Mouse (Mus musculus) limb, embryonic 11.5 days (tissue): ENCODE results near the gene Ankle1. TPM values are rescaled to one million over a fixed set of nuclear protein-coding genes. Genes with fewer than 3 reads are reported as not detected.

Experiments used
- ATAC-seq: fragments of 200-750 bp; cut with Nextera tagmentation; 2 replicates; pipeline ENCODE4 v1.8.0; 2017; ENCODE audit warnings: low read depth; ENCODE audit not compliant: insufficient number of reproducible peaks, low FRiP score, low TSS enrichment
- DNase-seq: peaks from one replicate; pipeline ENCODE4 v3.0.0-alpha.2; 2015; ENCODE audit warnings: low spot score
- H3K27ac ChIP-seq: fragments of 300-500 bp; sonication (generic); replicated peaks from 2 replicates; pipeline ENCODE4 v1.5.1; 2014; ENCODE audit warnings: low read depth, mild to moderate bottlenecking, low read length
- H3K27me3 ChIP-seq: fragments of 300-500 bp; sonication (generic); 2 replicates; pipeline ENCODE4 v1.6.1; 2014; ENCODE audit warnings: mild to moderate bottlenecking, low read length, mixed read lengths; ENCODE audit not compliant: control insufficient read depth, insufficient read depth
- H3K36me3 ChIP-seq: fragments of 300-500 bp; sonication (generic); 2 replicates; pipeline ENCODE4 v1.6.1; 2014; ENCODE audit warnings: mild to moderate bottlenecking, low read length, moderate library complexity, mixed read lengths; ENCODE audit not compliant: control insufficient read depth, insufficient read depth
- H3K4me1 ChIP-seq: fragments of 300-500 bp; sonication (generic); 2 replicates; pipeline ENCODE4 v1.6.1; 2014; ENCODE audit warnings: low read length, mixed read lengths; ENCODE audit not compliant: control insufficient read depth, insufficient read depth
- H3K4me2 ChIP-seq: fragments of 300-500 bp; sonication (generic); 2 replicates; pipeline ENCODE4 v1.6.1; 2014; ENCODE audit warnings: low read depth, mild to moderate bottlenecking, moderate library complexity; ENCODE audit not compliant: severe bottlenecking
- H3K4me3 ChIP-seq: fragments of 300-500 bp; sonication (generic); 2 replicates; pipeline ENCODE4 v1.5.1; 2014; ENCODE audit warnings: low read depth, low read length
- H3K9ac ChIP-seq: fragments of 300-500 bp; sonication (generic); 2 replicates; pipeline ENCODE4 v1.6.1; 2014; ENCODE audit warnings: mild to moderate bottlenecking, low read length
- H3K9me3 ChIP-seq: fragments of 300-500 bp; sonication (generic); 2 replicates; pipeline ENCODE4 v1.6.1; 2016; ENCODE audit warnings: low read length; ENCODE audit not compliant: control insufficient read depth
- WGBS: fragments of 180-500 bp; shearing (Covaris S2); extraction: QIAGEN DNeasy Blood & Tissue Kit; methylation state at CpG from one replicate; pipeline ENCODE4 v1.1.7; 2014; 5-methylcytosine and 5-hydroxymethylcytosine counted together
- polyA plus RNA-seq: library from polyadenylated mRNA; unstranded; fragments of >200 nt; fragmentation: Nextera tagmentation; extraction: Ambion mirVana; gene quantifications from 2 replicates; pipeline ENCODE4 v1.2.1, GENCODE M21; 2014

Ankle1 gene
- polyA plus RNA-seq, 1 experiment from 2014 or later, result 21.5 TPM

DNA sequence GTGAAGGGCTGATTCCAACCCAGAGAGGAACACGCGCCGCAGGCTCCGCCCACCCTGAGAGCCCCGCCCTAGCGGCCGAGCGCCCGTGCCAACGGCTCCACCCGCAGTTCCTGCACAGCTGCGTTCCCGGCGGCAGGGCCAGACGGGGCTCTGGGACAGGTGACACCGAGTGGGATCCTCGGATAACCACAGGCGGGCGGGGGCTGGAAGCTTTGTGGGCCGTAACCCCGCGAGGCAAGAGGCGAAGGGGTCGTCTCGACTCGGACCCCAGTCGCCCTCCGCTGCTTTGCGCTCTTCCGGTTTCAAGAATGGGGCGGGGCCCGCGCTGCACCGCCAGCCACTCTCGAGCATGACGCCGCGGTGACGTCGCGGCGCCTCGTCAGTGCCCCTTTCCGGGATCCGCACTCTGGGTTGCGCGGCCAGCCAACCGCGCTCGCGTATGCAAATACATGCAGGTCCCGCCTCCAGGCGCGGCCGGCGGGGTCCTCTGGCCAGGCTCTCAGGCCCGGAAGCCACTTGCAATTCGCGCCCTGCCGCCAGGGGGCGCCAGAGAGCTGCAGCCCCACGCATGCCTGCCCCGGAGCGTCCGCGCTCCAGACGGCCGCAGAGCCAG is 34.5 kb upstream of the Ankle1 start, which contains the start of gene Ocel1:
TSS of gene Ocel1 (plus strand) at position 63 of the 613 bp plus-strand sequence.
- WGBS, result under 1% methylated on average over 68 of the region's 68 CpGs
- no peak within 1 kb of the TSS for H3K27ac ChIP-seq
- ATAC-seq (peak; percentile 85), DNase-seq (peak; percentile 97)
- peaks cover 5% of the 10 kb centered on the region; the same call in 1 of the 2 replicates for H3K36me3 ChIP-seq
- H3K4me3 ChIP-seq, result peak within 1 kb of the TSS; percentile 65
- H3K4me1 ChIP-seq, result peaks cover 13% of the 10 kb centered on the region
- H3K27me3 ChIP-seq, result no peaks in the 10 kb centered on the region
- peak within 1 kb of the TSS; percentile 40; the same call in 1 of the 2 replicates for H3K4me2 ChIP-seq
- no peak within 1 kb of the TSS; the same call in 1 of the 2 replicates for H3K9ac ChIP-seq
- H3K9me3 ChIP-seq, result no peaks in the 10 kb centered on the region

- no peak overlapping the region for H3K4me2 ChIP-seq
- ATAC-seq, result no peak
- no peaks in the 10 kb centered on the region for H3K27me3 ChIP-seq
- no peak for DNase-seq
- H3K36me3 ChIP-seq, result peaks cover 8% of the 10 kb centered on the region; the same call in 1 of the 2 replicates
- no peak overlapping the region; the same call in 1 of the 2 replicates for H3K27ac ChIP-seq
- no peak overlapping the region for H3K4me3 ChIP-seq
- H3K4me1 ChIP-seq, result peaks cover 22% of the 10 kb centered on the region
- no peaks in the 10 kb centered on the region for H3K9me3 ChIP-seq
- H3K9ac ChIP-seq, result no peak overlapping the region
- WGBS, result 83% methylated on average over 12 of the region's 12 CpGs
Measured at GRCm38 (mm10) chr8:71372427-71372826, 33.4 kb upstream of the Ankle1 start.

DNA sequence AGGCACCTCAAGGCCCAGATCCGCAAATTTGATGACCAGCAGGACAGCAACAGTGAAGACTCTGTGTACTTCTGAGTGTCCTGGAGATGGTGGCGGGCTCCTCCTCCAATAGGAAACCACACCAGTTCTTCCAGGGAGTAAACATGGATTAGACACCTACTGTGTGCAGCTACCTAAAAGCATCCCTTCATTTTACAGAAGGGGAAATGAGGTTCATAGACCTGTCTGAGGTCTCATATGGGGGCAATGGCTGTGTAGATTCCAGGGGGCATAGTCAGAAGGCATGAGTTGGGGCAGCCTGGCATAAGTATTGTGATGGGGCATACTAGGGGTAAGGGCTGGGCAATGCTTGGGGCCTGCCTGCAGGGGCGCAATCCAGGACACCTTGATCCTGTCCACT is 32.8 kb upstream of the Ankle1 start:
- H3K9me3 ChIP-seq, result no peaks in the 10 kb centered on the region
- peaks cover 11% of the 10 kb centered on the region; the same call in 1 of the 2 replicates for H3K36me3 ChIP-seq
- H3K4me2 ChIP-seq, result no peak overlapping the region
- 90% methylated on average over 3 of the region's 3 CpGs for WGBS
- no peaks in the 10 kb centered on the region for H3K27me3 ChIP-seq
- ATAC-seq (no peak), DNase-seq (no peak)
- H3K4me3 ChIP-seq, result no peak overlapping the region
- H3K4me1 ChIP-seq, result peaks cover 19% of the 10 kb centered on the region
- H3K9ac ChIP-seq, result no peak overlapping the region
- H3K27ac ChIP-seq, result no peak overlapping the region

GRCm38 (mm10) chr8:71374616-71375206 is 31.1 kb upstream of the Ankle1 start:
- Histone ChIP-seq H3K9ac (no peak overlapping the region), H3K27ac (no peak overlapping the region), H3K4me2 (no peak overlapping the region), H3K27me3 (no peaks in the 10 kb centered on the region), H3K9me3 (no peaks in the 10 kb centered on the region), H3K36me3 (peaks cover 9% of the 10 kb centered on the region; the same call in 1 of the 2 replicates), H3K4me1 (peaks cover 24% of the 10 kb centered on the region), H3K4me3 (no peak overlapping the region)
- DNase-seq (no peak), ATAC-seq (no peak)
- WGBS, result 73% methylated on average over 17 of the region's 17 CpGs

DNA sequence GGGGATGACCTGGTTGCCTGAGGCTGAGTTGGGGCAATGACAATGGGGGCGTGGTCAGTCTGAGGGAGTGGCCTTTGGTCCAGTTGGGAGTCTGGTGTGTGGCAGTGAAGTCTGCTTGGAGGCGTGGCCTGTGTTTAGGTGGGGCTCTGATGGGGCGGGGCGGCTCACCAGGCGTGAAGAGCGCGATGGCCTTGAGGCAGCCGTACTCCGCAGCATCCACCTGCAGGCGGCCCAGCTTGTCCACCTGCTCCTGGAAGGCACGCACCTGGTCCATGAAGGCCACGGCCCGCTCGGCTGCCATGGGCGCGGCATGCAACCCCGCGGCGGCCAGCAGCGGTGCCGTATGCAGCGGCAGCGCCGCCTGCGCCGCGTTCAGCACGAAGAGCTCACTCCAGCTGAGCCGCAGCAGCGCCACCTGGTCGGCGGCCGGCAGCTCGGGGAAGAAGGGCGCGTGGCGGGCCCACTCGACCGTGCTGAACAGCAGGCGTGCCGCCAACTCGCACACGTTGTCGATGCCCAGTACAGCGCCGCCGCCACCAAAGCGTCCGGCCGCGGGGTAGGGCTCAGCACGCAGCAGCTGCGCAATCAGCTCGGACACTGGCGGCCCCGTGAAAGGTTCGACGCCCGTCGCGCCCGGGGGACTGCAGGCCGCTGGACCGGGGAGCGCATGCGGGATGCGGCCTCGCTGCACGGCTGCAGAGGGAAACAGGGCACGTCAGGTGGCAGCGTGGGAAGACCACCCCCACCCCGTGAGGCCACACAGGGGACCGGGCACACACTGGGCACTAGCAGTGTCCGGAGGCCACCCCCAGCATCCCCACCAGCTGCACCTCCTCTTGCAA is 30.0 kb upstream of the Ankle1 start:
- H3K4me1 ChIP-seq, result peaks cover 33% of the 10 kb centered on the region
- 5% methylated on average over 73 of the region's 74 CpGs for WGBS
- no peaks in the 10 kb centered on the region for H3K9me3 ChIP-seq
- DNase-seq (peak; percentile 69), ATAC-seq (no peak)
- H3K4me2 ChIP-seq, result peak overlapping the region; percentile 56
- H3K27ac ChIP-seq, result 0 out of 2 replicates have a peak overlapping the region, but pooled peaks have one; percentile 33
- peak overlapping the region; percentile 22 for H3K4me3 ChIP-seq
- H3K36me3 ChIP-seq, result peaks cover 9% of the 10 kb centered on the region; the same call in 1 of the 2 replicates
- no peaks in the 10 kb centered on the region for H3K27me3 ChIP-seq
- peak overlapping the region; percentile 37; the same call in 1 of the 2 replicates for H3K9ac ChIP-seq

DNA sequence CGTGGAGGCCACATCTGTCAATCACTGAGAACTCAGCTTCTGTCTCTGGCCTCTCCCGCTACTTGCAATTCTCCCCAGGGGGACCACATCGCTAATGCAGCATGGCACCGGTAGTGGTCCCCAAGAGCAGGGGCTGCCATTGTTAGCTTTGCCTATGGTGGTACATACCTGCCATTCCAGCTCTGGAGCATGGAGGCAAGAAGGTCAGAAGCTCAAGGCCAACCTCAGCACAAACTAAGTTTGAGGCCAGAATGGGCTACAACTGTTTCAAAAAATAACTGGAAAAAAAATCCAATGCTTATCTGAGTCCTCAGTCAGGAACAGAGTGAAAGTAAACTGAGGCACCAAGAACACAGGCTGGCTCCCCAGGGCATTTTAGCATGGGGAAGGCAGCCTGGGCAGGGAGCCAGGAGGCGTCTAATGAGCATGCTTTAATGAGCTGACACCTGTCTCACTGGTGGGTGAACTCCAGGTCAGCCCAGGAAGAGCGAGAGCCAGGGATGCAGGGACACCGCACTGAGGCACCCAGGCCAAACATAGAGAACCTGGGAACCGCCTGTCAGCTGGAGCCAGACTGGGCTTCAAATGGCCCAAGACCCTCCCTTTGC is 29.3 kb upstream of the Ankle1 start:
- H3K9ac ChIP-seq, result peak overlapping the region; percentile 37; the same call in 1 of the 2 replicates
- no peaks in the 10 kb centered on the region for H3K27me3 ChIP-seq
- no peak for ATAC-seq
- peaks cover 33% of the 10 kb centered on the region for H3K4me1 ChIP-seq
- no peak overlapping the region for H3K27ac ChIP-seq
- H3K4me3 ChIP-seq, result peak overlapping the region; percentile 22
- no peaks in the 10 kb centered on the region for H3K9me3 ChIP-seq
- DNase-seq, result no peak
- peaks cover 9% of the 10 kb centered on the region; the same call in 1 of the 2 replicates for H3K36me3 ChIP-seq
- peak overlapping the region; percentile 56 for H3K4me2 ChIP-seq
- WGBS, result 41% methylated on average over 8 of the region's 8 CpGs

GRCm38 (mm10) chr8:71379008-71379407 is 26.8 kb upstream of the Ankle1 start:
- Histone ChIP-seq H3K27ac (no peak overlapping the region), H3K4me2 (peak overlapping the region; percentile 98; the same call in 1 of the 2 replicates), H3K9ac (no peak overlapping the region), H3K9me3 (no peaks in the 10 kb centered on the region), H3K4me3 (no peak overlapping the region), H3K4me1 (peaks cover 36% of the 10 kb centered on the region), H3K36me3 (peaks cover 9% of the 10 kb centered on the region; the same call in 1 of the 2 replicates), H3K27me3 (no peaks in the 10 kb centered on the region)
- 66% methylated on average over 4 of the region's 4 CpGs for WGBS
- ATAC-seq, result no peak
- DNase-seq, result no peak
